Mouse (Mus musculus): ENCODE measurements around the gene Il5ra.

The Il5ra gene

GRCm38 (mm10) chr6:106738229-106738628, 10.6 kb downstream of the Il5ra start:
- no peak for DNase-seq (ENCODE audit: low read depth, low spot score)

GRCm38 (mm10) chr6:106732563-106732962, 16.3 kb downstream of the Il5ra start:
- DNase-seq (ENCODE audit: low read depth, low spot score) = no peak

GRCm38 (mm10) chr6:106729682-106730314, 19.0 kb downstream of the Il5ra start:
- no peak for DNase-seq (ENCODE audit: low read depth, low spot score)

DNA sequence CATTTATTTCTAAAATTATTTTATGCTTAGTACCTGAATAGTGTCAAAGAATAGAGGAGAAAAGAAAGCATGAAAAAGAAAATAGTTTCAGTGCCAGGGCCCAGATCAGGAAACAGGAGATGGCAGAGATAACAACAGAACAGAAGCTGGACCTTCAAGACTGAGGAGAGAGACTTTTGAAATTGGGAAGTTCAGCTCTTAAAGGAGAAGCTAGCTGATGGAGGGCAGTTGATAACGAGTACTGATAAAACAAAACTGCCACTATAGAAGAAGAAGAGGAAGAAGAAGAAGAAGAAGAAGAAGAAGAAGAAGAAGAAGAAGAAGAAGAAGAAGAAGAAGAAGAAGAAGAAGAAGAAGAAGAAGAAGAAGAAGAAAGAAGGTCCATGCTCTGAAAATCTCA, 21.1 kb downstream of the Il5ra start:
- DNase-seq (ENCODE audit: low read depth, low spot score) = no peak

- no peak for DNase-seq (ENCODE audit: low read depth, low spot score)
Measured at GRCm38 (mm10) chr6:106726078-106726477, 22.8 kb downstream of the Il5ra start.

DNA sequence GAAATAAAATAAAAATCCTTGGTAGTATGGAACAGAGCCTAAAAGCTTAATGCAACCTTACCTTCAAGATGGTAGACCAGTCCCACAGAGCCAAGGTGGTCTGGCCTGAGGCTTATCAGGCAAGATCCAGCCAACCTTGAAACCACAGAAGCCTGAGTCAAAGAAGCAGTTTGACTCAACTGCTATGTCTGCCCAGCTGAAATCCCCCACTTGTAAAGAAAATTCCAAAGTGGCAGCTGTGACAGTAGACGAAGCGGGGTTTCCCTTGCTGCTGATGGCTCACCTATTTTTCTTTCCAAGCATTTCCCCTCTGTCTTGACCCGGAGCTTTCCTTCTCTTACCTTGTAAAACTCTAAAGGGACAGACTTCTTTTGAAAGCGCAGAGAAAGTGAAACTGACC, 23.2 kb downstream of the Il5ra start:
- DNase-seq (ENCODE audit: low read depth, low spot score) = no peak

GRCm38 (mm10) chr6:106705506-106706035, 43.3 kb downstream of the Il5ra start:
- DNase-seq (ENCODE audit: low read depth, low spot score) = no peak

DNA sequence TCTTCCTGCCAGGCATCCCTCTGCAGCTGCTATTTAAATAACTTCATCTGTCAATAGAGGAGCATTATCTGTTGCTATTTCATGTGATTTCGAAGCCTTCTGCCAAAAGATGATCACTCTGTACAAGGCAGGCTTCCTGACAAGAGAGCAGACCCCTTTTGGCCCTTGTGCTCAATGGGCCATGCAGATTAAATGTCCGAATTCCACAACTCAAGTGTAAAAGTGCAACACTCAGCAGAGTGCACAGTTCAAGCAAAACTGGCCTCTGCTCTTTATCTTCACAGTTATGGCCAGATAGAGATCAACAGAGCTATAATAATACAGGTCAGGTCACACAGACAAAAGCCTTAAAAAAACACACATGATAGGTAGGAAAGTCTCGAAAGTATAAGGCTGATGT, 46.9 kb downstream of the Il5ra start:
- no peak for DNase-seq (ENCODE audit: low read depth, low spot score)

- DNase-seq (ENCODE audit: low read depth, low spot score) = no peak
Measured at GRCm38 (mm10) chr6:106675581-106675980, 73.3 kb downstream of the Il5ra start.

GRCm38 (mm10) chr6:106663780-106664651, 84.8 kb downstream of the Il5ra start:
- DNase-seq (ENCODE audit: low read depth, low spot score) = no peak

All from brain, embryonic 18.5 days (tissue).